Mouse (Mus musculus) mouse trophoblast stem cell (cell line): ENCODE data around the gene Scamp1.
"Not testable (repeated sequence)": the region's sequence is repeated elsewhere in the genome, so short reads cannot be mapped to it uniquely, and the experiment has no call there.

ENCODE experiments used
- in situ Hi-C, 2 experiments: fragments of 300-500 bp; cut with MseI, MboI; formaldehyde crosslinking; loops; 2 replicates in 1 of 2; 3 replicates in 1 of 2; pipeline ENCODE4 v1.15.1; 2025

Scamp1 gene

GRCm38 (mm10) chr13:94285281-94285871 lies at the start of gene Scamp1:
Gene Scamp1 (minus strand): TSS chr13:94285857.
- in situ Hi-C loops, result no loop called here

- in situ Hi-C loops, result no loop called here
Observed at GRCm38 (mm10) chr13:94330392-94330979, 44.8 kb upstream of the Scamp1 start.

- in situ Hi-C loops, result not testable (repeated sequence)
Observed at GRCm38 (mm10) chr13:94329005-94329404, 43.3 kb upstream of the Scamp1 start.

- in situ Hi-C loops, result no loop called here
Observed at GRCm38 (mm10) chr13:94328063-94328462, 42.4 kb upstream of the Scamp1 start.

GRCm38 (mm10) chr13:94322475-94322874 lies 36.8 kb upstream of the Scamp1 start:
- in situ Hi-C loops, result no loop called here

GRCm38 (mm10) chr13:94321094-94321792 lies 35.6 kb upstream of the Scamp1 start:
- in situ Hi-C loops, result no loop called here

GRCm38 (mm10) chr13:94316975-94317511 lies 31.4 kb upstream of the Scamp1 start:
- in situ Hi-C loops, result no loop called here

GRCm38 (mm10) chr13:94312812-94313211 lies 27.2 kb upstream of the Scamp1 start:
- in situ Hi-C loops, result not testable (repeated sequence)

GRCm38 (mm10) chr13:94308279-94308678 lies 22.6 kb upstream of the Scamp1 start:
- in situ Hi-C loops, result no loop called here

- in situ Hi-C loops, result no loop called here
Observed at GRCm38 (mm10) chr13:94307531-94307930, 21.9 kb upstream of the Scamp1 start.

- in situ Hi-C loops, result no loop called here
Observed at GRCm38 (mm10) chr13:94306968-94307289, 21.3 kb upstream of the Scamp1 start.

GRCm38 (mm10) chr13:94306277-94306967 lies 20.8 kb upstream of the Scamp1 start:
- in situ Hi-C loops, result no loop called here

- in situ Hi-C loops, result no loop called here
Observed at GRCm38 (mm10) chr13:94300946-94301538, 15.4 kb upstream of the Scamp1 start.

- in situ Hi-C loops, result no loop called here
Observed at GRCm38 (mm10) chr13:94300232-94300631, 14.6 kb upstream of the Scamp1 start.

- in situ Hi-C loops, result no loop called here
Observed at GRCm38 (mm10) chr13:94298401-94298800, 12.7 kb upstream of the Scamp1 start.

- in situ Hi-C loops, result no loop called here
Observed at GRCm38 (mm10) chr13:94296371-94296770, 10.7 kb upstream of the Scamp1 start.

- in situ Hi-C loops, result no loop called here
Observed at GRCm38 (mm10) chr13:94295922-94296321, 10.3 kb upstream of the Scamp1 start.

GRCm38 (mm10) chr13:94294886-94295285 lies 9.2 kb upstream of the Scamp1 start:
- in situ Hi-C loops, result no loop called here

GRCm38 (mm10) chr13:94293911-94294310 lies 8.3 kb upstream of the Scamp1 start:
- in situ Hi-C loops, result no loop called here

- in situ Hi-C loops, result no loop called here
Observed at GRCm38 (mm10) chr13:94286195-94286594, 538 bp upstream of the Scamp1 start.

- in situ Hi-C loops, result no loop called here
Observed at GRCm38 (mm10) chr13:94284543-94285269, 951 bp downstream of the Scamp1 start.
